Mouse (Mus musculus): ENCODE data around the gene Dchs1.
A peak's percentile ranks its signal among the peaks of the same experiment; 100 is the strongest.

Dchs1 gene

DNA sequence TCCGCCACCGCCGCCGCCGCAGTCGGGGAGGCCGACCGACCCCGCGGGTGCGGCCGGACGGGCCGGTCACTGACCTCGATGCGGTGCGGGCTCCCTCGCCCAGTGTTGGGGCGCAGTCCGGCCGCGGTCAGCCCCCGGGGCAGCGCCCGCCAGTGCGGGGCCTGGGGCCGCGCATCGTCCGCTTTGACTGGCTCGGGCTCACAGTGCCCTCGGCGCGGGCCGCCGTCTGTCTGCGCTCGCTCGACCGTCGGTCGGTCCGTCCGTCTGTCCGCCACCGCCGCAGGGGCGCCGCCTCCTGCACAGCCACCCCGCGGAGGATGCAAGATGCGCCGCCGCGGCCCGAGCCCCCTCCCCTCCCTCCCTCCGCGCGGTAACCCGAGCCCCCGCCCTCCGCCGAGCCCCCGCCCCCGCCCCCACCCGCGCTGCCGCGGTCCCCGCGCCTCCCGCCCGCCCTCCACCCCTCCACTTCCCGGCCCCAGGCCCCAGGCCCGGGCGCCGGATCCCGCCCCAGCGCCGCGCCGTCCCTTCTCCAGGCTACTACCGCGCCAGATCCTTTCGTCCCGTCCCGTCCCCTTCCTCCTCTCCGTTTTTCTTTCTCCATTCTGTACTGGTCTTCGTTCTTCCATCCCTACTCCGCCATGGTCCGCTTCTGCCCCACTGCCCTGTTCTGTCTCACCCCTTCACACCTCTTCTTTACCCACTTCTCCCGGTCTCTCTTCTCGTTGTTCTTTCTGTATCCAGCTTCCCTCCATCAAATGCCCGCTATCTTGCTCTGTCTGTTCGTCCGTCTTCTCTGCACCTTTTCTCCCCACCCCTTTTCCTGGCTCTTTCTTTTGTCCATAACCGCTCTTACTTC, at the start of gene Dchs1:
Gene Dchs1, minus strand, starts transcription at position 370 of the 856 bp plus-strand sequence.
- DNase-seq (ENCODE audit: low spot score) = no peak

DNA sequence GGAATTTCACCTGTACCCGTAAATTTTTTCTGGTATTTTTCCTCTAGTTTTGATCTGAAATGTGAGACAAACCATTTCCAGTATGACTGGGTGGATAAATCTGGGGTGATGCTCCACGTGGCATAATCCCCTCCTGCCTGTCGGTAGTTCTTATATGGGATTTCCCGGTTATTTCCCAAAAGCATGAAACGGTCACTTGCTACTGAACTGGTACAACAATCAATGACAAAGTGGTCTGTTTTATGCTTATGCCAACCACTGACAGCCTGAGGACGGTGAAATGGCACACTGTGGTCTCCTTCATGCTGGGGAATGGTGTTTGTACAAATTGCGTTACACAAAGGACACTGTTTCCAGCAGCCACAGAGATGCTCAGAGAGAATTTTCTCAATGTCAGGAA, 36.8 kb upstream of the Dchs1 start:
- no peak for DNase-seq (ENCODE audit: low spot score)

DNA sequence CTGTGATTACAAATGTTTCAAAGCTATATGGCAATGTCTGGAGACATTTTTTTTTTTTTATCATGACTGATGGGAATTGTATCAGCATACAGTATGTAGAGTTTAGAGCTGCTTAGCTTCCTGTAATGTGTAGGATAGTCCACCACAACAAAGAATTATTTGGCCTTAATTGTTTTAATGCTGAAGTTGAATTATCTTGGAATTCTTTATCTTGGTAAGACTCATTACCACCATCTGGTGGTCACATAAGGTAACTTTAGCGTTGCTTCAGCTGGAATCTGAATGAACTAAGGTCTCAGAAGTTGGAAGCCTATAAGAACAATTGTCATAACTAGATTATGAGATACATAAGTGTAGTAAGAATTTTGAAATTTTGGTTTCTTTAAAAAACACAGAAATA, 31.0 kb upstream of the Dchs1 start:
- DNase-seq (ENCODE audit: low spot score) = no peak

DNA sequence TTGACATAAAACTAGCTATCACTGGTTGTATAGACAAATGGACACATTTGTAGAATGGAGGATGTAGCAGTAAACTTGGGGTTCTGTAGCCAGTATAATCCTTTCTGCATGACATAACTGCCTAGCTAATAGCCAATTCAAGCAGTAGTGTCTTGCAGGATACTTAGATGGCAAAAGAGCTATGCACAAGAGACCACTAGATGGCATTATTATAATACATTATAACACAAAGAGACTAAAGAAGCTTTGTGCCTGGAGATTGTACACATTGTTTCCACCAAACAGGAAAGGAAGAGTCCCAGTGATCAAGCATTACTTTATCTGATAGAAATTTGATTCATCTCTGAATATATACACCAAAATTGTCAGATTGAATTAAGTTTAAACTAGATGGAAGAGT, 29.3 kb upstream of the Dchs1 start:
- DNase-seq (ENCODE audit: low spot score) = no peak

DNA sequence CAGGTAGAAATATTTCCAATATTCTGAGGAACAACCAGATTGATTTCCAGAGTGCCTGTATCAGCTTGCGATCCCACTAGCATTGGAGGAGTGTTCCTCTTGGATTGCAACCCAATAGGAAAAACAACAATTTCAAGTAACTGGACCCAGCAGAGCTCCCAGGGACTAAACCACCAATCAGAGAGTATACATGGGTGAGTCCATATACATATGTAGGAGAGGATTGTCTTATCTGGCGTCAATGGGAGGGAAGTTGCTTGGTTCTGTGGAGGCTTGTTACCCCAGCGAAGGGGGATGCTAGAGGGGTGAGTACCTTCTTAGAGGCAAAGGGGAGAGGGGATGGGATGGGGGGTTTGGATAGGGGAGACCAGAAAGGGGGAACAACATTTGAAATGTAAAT, 25.9 kb upstream of the Dchs1 start:
- DNase-seq (ENCODE audit: low spot score) = no peak

DNA sequence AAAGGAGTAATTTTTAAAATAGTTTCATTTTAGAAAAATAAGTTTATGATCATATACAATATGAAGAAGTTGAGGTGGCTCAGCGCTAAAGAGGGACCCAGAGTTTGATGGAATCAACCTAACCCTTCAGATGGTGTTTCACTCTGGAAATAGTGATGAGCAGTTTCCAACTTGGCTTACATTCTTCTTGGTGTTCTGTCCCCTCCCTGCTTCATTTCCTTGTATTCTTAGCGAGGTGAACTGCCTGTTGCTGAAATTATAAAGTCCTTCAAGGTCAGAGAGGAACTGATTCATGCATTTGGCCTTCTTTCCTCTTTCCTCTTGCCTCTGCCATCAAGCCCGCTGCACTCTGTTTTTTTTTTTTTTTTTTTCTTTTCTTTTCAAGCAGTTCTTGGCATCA, 25.1 kb upstream of the Dchs1 start:
- no peak for DNase-seq (ENCODE audit: low spot score)

DNA sequence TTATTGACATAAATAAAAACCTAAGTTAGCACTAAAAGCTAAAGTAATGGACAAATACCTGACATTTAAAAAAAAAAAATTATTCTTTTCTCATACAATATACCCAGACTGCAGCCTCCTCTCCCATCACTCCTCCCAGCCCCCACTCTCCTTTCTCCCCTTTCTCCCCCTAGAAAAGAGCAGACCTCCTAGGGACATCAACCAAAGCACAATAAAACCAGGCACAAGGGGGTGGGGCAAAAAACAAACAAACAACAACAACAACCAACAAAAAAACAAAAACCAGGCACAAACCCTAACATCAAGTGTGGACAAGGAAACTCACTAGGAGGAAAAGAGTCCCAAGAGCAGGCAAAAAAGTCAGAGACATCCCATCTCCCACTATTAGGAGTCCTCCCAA, 24.1 kb upstream of the Dchs1 start:
- DNase-seq (ENCODE audit: low spot score) = no peak

DNA sequence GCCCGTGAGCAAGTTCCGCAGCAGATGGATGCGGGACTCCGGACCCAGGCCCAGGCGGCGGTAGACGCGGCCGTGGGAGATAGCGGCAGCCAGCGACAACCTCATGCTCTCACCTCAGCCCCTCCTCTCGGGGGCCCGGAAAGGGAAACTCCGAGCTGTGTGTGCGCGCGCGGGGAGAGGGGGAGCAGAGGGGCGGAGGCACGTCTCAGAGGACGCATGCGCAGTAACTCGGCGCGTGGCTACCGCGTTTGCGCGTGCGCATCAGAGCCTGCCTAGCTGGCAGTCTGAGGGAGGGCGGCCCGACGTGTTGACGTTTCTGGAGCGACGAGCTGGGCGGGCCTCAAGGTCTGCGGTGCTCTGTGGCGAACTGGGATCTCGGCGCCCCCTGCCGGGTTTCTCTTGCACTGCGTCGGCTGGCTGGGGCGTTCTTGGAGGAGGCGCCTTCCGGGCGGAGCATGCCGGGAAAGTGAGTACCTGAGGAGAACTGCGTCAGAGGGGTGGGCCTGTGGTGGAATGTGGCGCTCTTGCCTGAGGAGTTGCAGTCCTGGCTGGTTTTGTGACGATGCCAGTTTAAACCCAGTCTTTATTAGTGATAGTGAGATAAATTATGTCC, 23.5 kb upstream of the Dchs1 start, which contains the start of gene Mrpl17:
Gene Mrpl17, minus strand, starts transcription at position 223 of the 613 bp plus-strand sequence.
- DNase-seq (ENCODE audit: low spot score) = peak; percentile 99

DNA sequence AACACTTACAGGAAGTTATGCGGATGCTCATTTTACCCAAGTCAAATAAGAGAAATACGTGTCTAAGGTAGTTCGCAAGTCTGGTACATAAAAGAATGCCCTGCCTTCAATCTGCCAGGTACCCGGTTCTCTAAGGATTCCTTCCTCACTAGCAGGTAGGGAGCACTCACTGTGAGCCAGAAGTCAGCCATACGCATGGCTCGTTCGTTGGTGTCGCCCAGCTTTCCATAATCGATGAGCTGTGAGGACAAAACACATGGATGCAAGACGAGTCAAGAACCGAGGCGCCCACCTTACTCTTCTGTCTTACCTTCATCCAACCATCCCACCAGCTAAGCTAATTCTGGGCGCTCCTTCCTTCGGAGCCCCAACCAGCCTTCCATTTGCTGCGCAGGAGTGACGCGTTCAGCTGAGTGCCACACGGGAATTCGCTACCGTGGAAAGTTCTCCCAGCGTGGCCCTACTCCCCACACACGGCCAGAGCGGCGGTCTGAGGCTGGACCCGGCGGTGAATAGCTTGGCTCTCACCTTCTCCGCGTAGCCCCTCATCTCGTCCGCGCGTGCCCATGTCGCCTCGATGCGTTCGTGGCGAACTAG, 22.9 kb upstream of the Dchs1 start:
- DNase-seq (ENCODE audit: low spot score) = no peak

DNA sequence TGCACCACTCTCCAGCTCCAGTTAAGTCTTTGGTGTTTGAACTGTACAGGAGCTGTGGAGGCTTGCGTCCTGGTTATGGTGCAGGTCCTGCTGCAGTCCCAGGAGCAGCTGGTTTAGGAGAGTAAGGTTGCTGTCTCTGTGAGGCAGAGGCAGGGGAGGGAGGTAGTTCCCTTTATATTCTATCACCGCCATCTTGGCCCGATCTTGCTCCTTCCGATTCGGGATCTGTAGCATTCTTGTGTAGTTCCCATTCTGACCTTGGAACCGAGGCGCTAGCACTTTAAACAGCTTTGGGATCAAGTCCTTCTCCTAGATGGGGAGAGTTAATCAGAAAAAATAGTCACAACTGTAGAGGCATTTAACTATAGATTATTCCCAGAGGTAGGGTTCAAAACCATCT, 22.4 kb upstream of the Dchs1 start:
- DNase-seq (ENCODE audit: low spot score) = no peak

DNA sequence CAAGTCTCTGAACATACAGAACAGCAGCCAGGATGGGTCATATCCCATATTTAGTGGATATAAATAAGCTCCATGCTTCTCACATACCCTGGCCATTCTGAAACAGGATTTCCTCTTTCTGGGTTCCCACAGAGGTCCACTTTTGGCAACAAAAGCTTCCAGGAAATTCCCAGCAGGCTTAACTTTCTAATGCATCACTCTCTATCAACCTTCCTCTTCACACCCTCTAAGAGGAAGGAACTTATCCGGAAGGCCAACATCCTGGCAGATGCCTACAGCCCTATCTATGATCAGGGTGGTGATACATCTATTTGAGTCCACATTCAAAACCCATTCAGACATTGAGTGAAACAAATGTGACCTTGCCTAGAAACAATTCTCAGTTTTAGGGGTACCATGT, 20.9 kb upstream of the Dchs1 start:
- no peak for DNase-seq (ENCODE audit: low spot score)

DNA sequence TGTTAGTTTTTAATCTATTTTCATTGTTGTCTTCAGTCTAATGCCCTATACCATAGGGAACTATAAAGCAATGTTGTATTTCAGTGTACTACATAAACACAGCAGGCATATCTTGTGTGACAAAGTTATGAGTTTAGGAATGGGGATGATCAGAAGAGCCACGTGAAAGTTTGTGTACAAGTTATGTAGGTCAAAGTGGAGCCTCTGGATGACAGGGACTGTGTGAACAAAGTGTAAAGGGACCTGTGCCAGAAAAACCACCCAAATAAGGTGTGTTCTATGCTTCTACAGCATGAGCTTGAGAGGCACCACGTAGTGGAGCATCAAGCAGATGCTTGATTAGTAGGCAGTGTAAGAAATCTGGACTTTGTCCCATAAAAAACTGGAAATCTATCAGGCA, 19.3 kb upstream of the Dchs1 start:
- DNase-seq (ENCODE audit: low spot score) = no peak

DNA sequence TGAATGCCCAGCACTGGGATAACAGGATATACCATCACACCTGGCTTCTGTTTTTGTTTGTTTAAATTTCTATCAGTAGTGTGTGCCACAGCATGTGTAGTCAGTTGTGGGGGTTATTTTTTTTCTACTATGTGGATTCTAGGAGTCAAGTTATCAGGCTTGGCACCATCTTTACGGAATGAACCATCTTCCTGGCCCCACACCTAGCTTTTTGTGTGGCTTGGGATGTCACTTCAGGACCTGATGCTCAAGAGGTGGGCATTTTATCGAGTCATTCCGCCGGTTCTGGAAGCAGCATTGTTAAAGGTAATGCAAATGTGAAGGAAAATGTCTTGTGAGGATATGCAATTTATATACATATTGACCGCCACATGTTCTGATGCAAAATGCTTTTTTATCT, 18.7 kb upstream of the Dchs1 start:
- no peak for DNase-seq (ENCODE audit: low spot score)

DNA sequence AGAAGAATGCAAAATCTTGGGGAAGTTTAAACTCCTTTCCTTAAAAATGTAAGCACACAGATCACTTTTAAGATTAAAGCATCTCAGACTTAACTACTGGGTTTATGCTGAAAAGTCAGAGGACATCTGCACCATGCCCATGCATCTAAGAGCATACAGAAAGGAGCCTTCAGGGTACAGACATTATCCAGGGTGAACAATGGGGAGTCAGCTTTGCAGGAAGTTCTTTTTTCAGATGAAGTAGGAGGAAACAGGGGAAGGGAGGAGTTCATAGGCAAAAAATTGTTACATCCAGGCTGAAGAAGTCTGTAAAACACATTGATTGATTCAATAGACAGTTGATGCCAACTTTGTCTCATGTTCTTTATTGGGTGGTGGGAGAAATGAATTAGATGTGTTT, 16.0 kb upstream of the Dchs1 start:
- no peak for DNase-seq (ENCODE audit: low spot score)

DNA sequence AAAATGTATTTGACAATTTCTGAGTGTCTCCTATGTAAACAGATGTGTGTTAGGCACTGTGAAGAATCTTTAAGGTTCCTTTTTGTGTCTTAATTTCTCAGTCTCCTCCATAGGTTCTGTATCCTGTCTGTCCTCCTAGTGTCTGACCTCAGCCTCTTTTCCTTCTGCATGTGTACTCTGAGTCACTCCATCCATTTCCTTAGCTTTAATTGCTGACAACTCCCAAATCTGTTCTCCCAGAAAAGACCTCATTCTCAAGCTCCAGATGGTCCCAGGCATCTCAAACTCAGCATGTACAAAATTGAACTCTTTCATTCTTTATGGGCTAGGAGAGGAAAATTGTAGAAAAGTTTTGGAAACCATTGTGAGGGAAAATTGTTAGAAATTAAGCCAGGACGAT, 15.3 kb upstream of the Dchs1 start:
- DNase-seq (ENCODE audit: low spot score) = no peak

DNA sequence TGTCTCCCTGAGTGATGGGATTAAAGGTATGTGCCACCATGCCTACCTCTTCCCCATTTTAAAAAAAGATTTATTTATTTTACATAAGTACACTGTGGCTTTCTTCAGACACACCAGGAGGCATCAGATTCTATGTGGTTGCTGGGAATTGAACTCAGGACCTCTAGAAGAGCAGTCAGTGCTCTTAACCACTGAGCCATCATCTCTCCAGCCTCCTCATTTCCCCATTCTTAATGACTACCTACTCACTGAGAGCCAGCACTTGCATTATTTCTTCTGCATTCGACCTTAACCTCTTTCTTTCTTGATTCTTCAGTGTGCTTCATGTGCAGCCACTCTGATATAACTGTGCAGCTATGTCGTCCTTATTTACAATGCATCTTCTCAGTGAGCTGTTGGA, 14.9 kb upstream of the Dchs1 start:
- no peak for DNase-seq (ENCODE audit: low spot score)

DNA sequence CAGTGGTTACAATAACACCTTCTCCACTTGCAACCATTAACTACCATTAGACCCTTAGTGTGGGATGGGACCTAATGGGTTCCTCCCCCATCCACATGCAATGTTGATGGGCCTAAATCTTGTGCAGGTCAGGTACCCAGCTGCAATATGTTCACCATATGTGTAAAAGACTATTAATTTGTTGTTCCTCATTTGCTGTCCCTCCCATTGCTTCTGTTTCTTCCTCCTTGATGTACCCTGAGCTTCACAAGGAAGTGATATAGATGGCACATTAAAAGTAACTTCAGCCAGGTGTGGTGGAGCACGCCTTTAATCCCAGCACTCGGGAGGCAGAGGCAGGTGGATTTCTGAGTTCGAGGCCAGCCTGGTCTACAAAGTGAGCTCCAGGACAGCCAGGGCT, 9.5 kb upstream of the Dchs1 start:
- DNase-seq (ENCODE audit: low spot score) = no peak

DNA sequence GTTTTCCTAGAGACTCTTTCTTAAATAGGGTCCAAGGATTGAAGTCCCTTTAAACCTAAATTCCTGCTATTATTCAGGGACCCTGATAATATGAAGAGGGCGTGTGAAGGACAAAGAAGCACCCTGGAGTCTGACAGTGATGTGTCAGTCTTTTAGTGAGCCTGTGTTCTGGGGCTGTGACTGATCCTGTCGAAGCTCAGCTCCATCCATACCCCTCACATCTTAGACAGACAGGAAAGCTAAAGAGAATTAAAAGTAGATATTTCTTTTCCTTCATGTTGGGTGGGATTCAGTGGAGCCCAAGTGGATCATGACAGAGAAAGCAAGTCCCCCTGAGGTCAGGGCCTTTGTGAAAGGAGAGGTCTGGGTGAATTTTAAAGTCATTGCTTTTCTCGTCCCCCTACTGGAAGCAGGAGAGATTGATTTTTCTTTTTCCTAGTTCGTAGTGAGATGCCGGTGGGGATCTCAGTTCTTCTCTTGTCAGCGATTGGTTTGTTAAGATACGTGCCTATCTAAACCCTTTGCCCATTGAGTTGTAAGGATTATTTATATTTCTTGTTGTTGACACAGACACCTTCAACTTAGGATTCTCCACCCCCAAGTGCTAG, 8.4 kb upstream of the Dchs1 start:
- DNase-seq (ENCODE audit: low spot score) = no peak

DNA sequence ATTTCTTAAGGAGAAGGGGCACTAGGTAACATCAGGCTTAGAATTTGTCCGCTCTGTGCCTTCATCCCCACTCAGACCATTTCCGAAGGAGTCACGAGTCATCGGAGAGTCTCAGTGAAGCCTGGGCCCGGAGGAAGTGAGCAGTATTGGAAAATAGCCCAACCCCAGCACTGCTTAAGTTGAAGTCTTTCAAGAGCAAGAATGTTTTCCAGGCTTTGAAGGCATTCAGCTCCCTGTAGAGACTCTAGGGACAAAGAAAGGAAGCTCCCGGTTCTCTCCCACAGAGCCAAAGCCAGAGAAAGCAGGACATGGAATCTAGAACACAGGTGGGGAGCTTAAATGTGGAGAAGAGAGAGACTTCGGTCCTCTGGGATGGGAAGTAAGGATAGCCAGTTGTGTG, 6.2 kb upstream of the Dchs1 start:
- no peak for DNase-seq (ENCODE audit: low spot score)

DNA sequence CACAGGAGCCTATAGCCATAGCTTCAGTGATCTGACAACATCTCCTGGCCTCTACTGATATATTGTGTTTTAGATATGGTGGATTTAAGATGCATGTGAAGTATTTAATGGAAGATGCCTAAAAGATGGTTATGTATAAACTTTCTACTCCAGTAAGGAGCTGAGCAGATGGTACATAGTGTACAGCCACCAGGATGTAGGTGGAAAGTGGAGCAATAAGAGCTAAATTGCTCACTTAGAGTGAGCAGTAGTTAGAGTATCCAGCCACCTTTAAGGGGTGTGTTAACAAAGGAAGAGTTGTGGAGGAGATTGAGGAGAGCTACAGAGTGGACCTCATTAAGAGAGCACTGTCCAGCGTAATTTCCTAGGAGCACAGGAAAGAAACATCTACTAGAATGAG, 3.7 kb upstream of the Dchs1 start:
- no peak for DNase-seq (ENCODE audit: low spot score)

DNA sequence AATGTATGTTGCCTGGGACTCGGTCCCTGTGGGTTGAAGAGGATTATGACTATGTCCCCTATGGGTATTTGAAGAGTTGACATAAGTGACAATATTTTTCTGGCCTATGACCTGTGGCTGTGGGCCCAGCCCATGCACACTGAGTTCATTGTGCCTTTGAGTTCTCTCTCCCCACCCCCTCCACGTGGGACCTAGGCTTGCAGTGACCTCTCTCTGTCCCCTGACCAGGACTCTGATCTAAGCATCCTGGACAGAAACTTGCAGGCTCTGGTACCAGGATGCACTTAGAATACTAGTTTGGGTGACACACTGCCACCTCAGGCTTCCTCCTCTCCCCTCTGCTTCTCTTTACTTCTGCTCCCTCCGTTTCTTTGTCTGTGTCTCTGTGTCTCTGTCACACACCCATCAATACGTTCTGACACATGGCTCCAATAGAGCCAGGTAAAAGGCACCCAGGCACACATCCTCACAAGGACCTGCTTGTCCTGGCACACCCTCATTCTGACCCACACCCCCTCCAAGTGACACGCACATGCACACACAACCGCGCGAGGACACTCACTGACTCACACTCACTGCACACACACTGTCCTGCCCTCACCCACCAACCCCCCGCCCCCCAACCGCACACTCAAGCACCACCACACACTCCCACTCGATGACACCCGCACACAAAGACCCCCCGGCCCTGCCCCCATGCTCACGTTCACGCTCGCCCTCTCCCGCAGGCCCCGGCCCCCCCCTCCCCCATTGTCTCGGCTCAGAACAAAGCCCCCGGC, 759 bp downstream of the Dchs1 start:
- DNase-seq (ENCODE audit: low spot score) = no peak

DNA sequence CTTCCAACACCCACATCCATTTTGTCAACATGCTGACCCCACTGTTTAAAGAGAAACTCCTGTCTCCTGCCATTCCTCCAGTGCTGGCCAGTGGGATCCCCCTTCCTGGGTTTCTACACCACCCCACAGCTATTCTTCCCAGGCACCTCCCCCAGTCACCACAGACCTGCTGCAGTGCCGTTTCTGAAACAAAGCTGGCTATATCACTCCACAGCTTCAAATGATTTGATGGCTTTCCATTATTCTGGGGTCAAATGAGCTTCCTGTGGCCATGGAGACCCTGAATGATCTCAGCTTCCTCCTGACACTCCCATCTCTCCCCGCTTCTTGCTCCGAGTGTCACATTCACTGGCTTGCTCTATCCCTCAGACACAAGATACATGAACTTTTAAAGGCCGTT, 2.9 kb downstream of the Dchs1 start:
- DNase-seq (ENCODE audit: low spot score) = no peak

Data from ovary, postnatal 10 days (tissue).